Mouse (Mus musculus) lung, embryonic 15.5 days (tissue): ENCODE measurements around the gene Il2rg. TPM values are rescaled to one million over a fixed set of nuclear protein-coding genes. Genes with fewer than 3 reads are reported as not detected.

Experiments used
- ATAC-seq: fragments of 200-750 bp; cut with Nextera tagmentation; 2 replicates; pipeline ENCODE4 v1.8.0; 2017; ENCODE audit warnings: moderate number of reproducible peaks, borderline replicate concordance; ENCODE audit not compliant: low FRiP score, low TSS enrichment; ENCODE audit errors: extremely low read depth
- H3K27ac ChIP-seq: fragments of 300-500 bp; sonication (generic); 2 replicates; pipeline ENCODE4 v1.5.1; 2015; ENCODE audit warnings: moderate library complexity, mild to moderate bottlenecking, inconsistent platforms
- H3K27me3 ChIP-seq: fragments of 300-500 bp; sonication (generic); 2 replicates; pipeline ENCODE4 v1.6.1; 2015; ENCODE audit warnings: inconsistent platforms
- H3K36me3 ChIP-seq: fragments of 300-500 bp; sonication (generic); 2 replicates; pipeline ENCODE4 v1.6.1; 2015; ENCODE audit warnings: inconsistent platforms
- H3K4me1 ChIP-seq: fragments of 300-500 bp; sonication (generic); 2 replicates; pipeline ENCODE4 v1.6.1; 2015; ENCODE audit warnings: inconsistent platforms
- H3K4me2 ChIP-seq: fragments of 300-500 bp; sonication (generic); 2 replicates; pipeline ENCODE4 v1.6.1; 2015; ENCODE audit warnings: inconsistent platforms, mild to moderate bottlenecking, moderate library complexity
- H3K4me3 ChIP-seq: fragments of 300-500 bp; sonication (generic); 2 replicates; pipeline ENCODE4 v1.5.1; 2015; ENCODE audit warnings: mild to moderate bottlenecking, inconsistent platforms
- H3K9ac ChIP-seq: fragments of 300-500 bp; sonication (generic); 2 replicates; pipeline ENCODE4 v1.6.1; 2015; ENCODE audit warnings: inconsistent platforms
- H3K9me3 ChIP-seq: fragments of 300-500 bp; sonication (generic); 2 replicates; pipeline ENCODE4 v1.6.1; 2016; ENCODE audit warnings: inconsistent platforms
- WGBS: fragments of 180-500 bp; shearing (Covaris S2); methylation state at CpG from one replicate; pipeline ENCODE4 v1.1.7; 2015; 5-methylcytosine and 5-hydroxymethylcytosine counted together
- polyA plus RNA-seq: library from polyadenylated mRNA; unstranded; fragments of >200 nt; fragmentation: Nextera tagmentation; extraction: Ambion mirVana; gene quantifications from 2 replicates; pipeline ENCODE4 v1.2.1, GENCODE M21; 2015

The Il2rg gene
- polyA plus RNA-seq, result 19.4 and 27.6 TPM in 2 replicates

GRCm38 (mm10) chrX:101268025-101268754, at the start of gene Il2rg:
Gene Il2rg (minus strand): TSS chrX:101268255.
- Histone ChIP-seq H3K9ac (no peak within 1 kb of the TSS), H3K27me3 (peaks cover 5% of the 10 kb centered on the region; the same call in 1 of the 2 replicates), H3K9me3 (no peaks in the 10 kb centered on the region), H3K4me2 (peak within 1 kb of the TSS; percentile 13; the same call in 1 of the 2 replicates), H3K4me1 (no peaks in the 10 kb centered on the region), H3K4me3 (no peak within 1 kb of the TSS), H3K27ac (no peak within 1 kb of the TSS), H3K36me3 (no peaks in the 10 kb centered on the region)
- 51% methylated on average over 5 of the region's 5 CpGs for WGBS
- no peak for ATAC-seq

- Histone ChIP-seq H3K9me3 (no peaks in the 10 kb centered on the region), H3K27me3 (no peaks in the 10 kb centered on the region; the same call in 1 of the 2 replicates), H3K4me2 (no peak overlapping the region), H3K4me3 (no peak overlapping the region), H3K4me1 (no peaks in the 10 kb centered on the region), H3K9ac (no peak overlapping the region), H3K36me3 (no peaks in the 10 kb centered on the region), H3K27ac (no peak overlapping the region)
- 55% methylated on average over 6 of the region's 6 CpGs for WGBS
- no peak for ATAC-seq
Measured at GRCm38 (mm10) chrX:101313625-101314359, 45.7 kb upstream of the Il2rg start.

- WGBS, result 84% methylated on average over 5 of the region's 5 CpGs
- H3K9ac ChIP-seq, result no peak overlapping the region
- no peak overlapping the region for H3K27ac ChIP-seq
- ATAC-seq, result no peak
- no peaks in the 10 kb centered on the region for H3K9me3 ChIP-seq
- no peak overlapping the region for H3K4me2 ChIP-seq
- no peaks in the 10 kb centered on the region for H3K4me1 ChIP-seq
- no peaks in the 10 kb centered on the region for H3K36me3 ChIP-seq
- H3K4me3 ChIP-seq, result no peak overlapping the region
- no peaks in the 10 kb centered on the region for H3K27me3 ChIP-seq
Measured at GRCm38 (mm10) chrX:101309299-101309698, 41.2 kb upstream of the Il2rg start.

GRCm38 (mm10) chrX:101304646-101305045, 36.6 kb upstream of the Il2rg start:
- no peak for ATAC-seq
- H3K36me3 ChIP-seq, result no peaks in the 10 kb centered on the region
- WGBS, result 50% methylated on average over 2 of the region's 2 CpGs
- no peaks in the 10 kb centered on the region for H3K4me1 ChIP-seq
- no peak overlapping the region for H3K4me3 ChIP-seq
- H3K4me2 ChIP-seq, result no peak overlapping the region
- no peaks in the 10 kb centered on the region for H3K27me3 ChIP-seq
- H3K9me3 ChIP-seq, result no peaks in the 10 kb centered on the region
- no peak overlapping the region for H3K9ac ChIP-seq
- no peak overlapping the region for H3K27ac ChIP-seq

GRCm38 (mm10) chrX:101301654-101302053, 33.6 kb upstream of the Il2rg start:
- no peak overlapping the region for H3K27ac ChIP-seq
- H3K4me1 ChIP-seq, result no peaks in the 10 kb centered on the region
- no peaks in the 10 kb centered on the region for H3K36me3 ChIP-seq
- no peak for ATAC-seq
- no peaks in the 10 kb centered on the region for H3K9me3 ChIP-seq
- H3K27me3 ChIP-seq, result no peaks in the 10 kb centered on the region
- WGBS, result 73% methylated on average over 9 of the region's 9 CpGs
- H3K9ac ChIP-seq, result no peak overlapping the region
- H3K4me3 ChIP-seq, result no peak overlapping the region
- H3K4me2 ChIP-seq, result no peak overlapping the region

GRCm38 (mm10) chrX:101300427-101301030, 32.5 kb upstream of the Il2rg start:
- H3K27ac ChIP-seq, result no peak overlapping the region
- H3K4me2 ChIP-seq, result peak overlapping the region; percentile 57
- peak overlapping the region; percentile 38 for H3K4me3 ChIP-seq
- 0 out of 2 replicates have a peak, but pooled peaks have one; percentile 36 for ATAC-seq
- H3K9me3 ChIP-seq, result no peaks in the 10 kb centered on the region
- WGBS, result 37% methylated on average over 13 of the region's 13 CpGs
- H3K36me3 ChIP-seq, result no peaks in the 10 kb centered on the region
- H3K4me1 ChIP-seq, result no peaks in the 10 kb centered on the region
- H3K27me3 ChIP-seq, result no peaks in the 10 kb centered on the region
- no peak overlapping the region for H3K9ac ChIP-seq

GRCm38 (mm10) chrX:101299473-101300426, 31.7 kb upstream of the Il2rg start:
- WGBS, result 33% methylated on average over 12 of the region's 13 CpGs
- Histone ChIP-seq H3K9me3 (no peaks in the 10 kb centered on the region), H3K4me3 (peak overlapping the region; percentile 38), H3K27ac (no peak overlapping the region), H3K4me2 (peak overlapping the region; percentile 57), H3K4me1 (no peaks in the 10 kb centered on the region), H3K27me3 (no peaks in the 10 kb centered on the region), H3K36me3 (no peaks in the 10 kb centered on the region), H3K9ac (0 out of 2 replicates have a peak overlapping the region, but pooled peaks have one; percentile 22)
- ATAC-seq, result peak; percentile 57

GRCm38 (mm10) chrX:101299055-101299454, 31.0 kb upstream of the Il2rg start, which contains the start of gene Nlgn3:
Gene Nlgn3 (plus strand): TSS chrX:101299168.
- no peaks in the 10 kb centered on the region for H3K4me1 ChIP-seq
- 0 out of 2 replicates have a peak, but pooled peaks cover 3% of the 10 kb centered on the region for H3K36me3 ChIP-seq
- 0 out of 2 replicates have a peak within 1 kb of the TSS, but pooled peaks have one; percentile 22 for H3K9ac ChIP-seq
- WGBS, result 22% methylated on average over 17 of the region's 24 CpGs
- peak within 1 kb of the TSS; percentile 38 for H3K4me3 ChIP-seq
- no peaks in the 10 kb centered on the region for H3K9me3 ChIP-seq
- ATAC-seq, result peak; percentile 15; the same call in 1 of the 2 replicates
- H3K4me2 ChIP-seq, result peak within 1 kb of the TSS; percentile 57
- no peaks in the 10 kb centered on the region for H3K27me3 ChIP-seq
- H3K27ac ChIP-seq, result no peak within 1 kb of the TSS

GRCm38 (mm10) chrX:101290111-101290510, 22.1 kb upstream of the Il2rg start:
- no peaks in the 10 kb centered on the region for H3K4me1 ChIP-seq
- peaks cover 40% of the 10 kb centered on the region for H3K36me3 ChIP-seq
- no peak overlapping the region for H3K9ac ChIP-seq
- 86% methylated on average over 10 of the region's 10 CpGs for WGBS
- no peaks in the 10 kb centered on the region for H3K27me3 ChIP-seq
- H3K9me3 ChIP-seq, result no peaks in the 10 kb centered on the region
- no peak for ATAC-seq
- H3K4me3 ChIP-seq, result no peak overlapping the region
- no peak overlapping the region for H3K4me2 ChIP-seq
- H3K27ac ChIP-seq, result no peak overlapping the region

- ATAC-seq, result no peak
- Histone ChIP-seq H3K9ac (no peak overlapping the region), H3K4me1 (no peaks in the 10 kb centered on the region), H3K4me3 (no peak overlapping the region), H3K4me2 (no peak overlapping the region), H3K27me3 (no peaks in the 10 kb centered on the region), H3K27ac (no peak overlapping the region), H3K36me3 (peaks cover 36% of the 10 kb centered on the region), H3K9me3 (no peaks in the 10 kb centered on the region)
- 85% methylated on average over 7 of the region's 7 CpGs for WGBS
Measured at GRCm38 (mm10) chrX:101289037-101289436, 21.0 kb upstream of the Il2rg start.

GRCm38 (mm10) chrX:101288432-101288831, 20.4 kb upstream of the Il2rg start:
- Histone ChIP-seq H3K4me3 (no peak overlapping the region), H3K27ac (no peak overlapping the region), H3K27me3 (no peaks in the 10 kb centered on the region), H3K9me3 (no peaks in the 10 kb centered on the region), H3K9ac (no peak overlapping the region), H3K36me3 (peaks cover 32% of the 10 kb centered on the region), H3K4me1 (no peaks in the 10 kb centered on the region), H3K4me2 (no peak overlapping the region)
- 88% methylated on average over 6 of the region's 6 CpGs for WGBS
- no peak for ATAC-seq
